Mouse (Mus musculus): ENCODE data around the gene Ism2.

Ism2 gene

GRCm38 (mm10) chr12:87230379-87230895, 69.1 kb downstream of the Ism2 start:
- no peak for DNase-seq (ENCODE audit: low read depth, low spot score)

GRCm38 (mm10) chr12:87229633-87230032, 69.9 kb downstream of the Ism2 start:
- no peak for DNase-seq (ENCODE audit: low read depth, low spot score)
